Mouse (Mus musculus): Measurements from ENCODE around the gene D030056L22Rik. TPM values are rescaled to one million over a fixed set of nuclear protein-coding genes. Genes with fewer than 3 reads are reported as not detected.

The D030056L22Rik gene
- 32.4 and 36.5 TPM in 2 replicates for polyA plus RNA-seq (2014; fragmentation: Nextera tagmentation; extraction: Ambion mirVana)

DNA sequence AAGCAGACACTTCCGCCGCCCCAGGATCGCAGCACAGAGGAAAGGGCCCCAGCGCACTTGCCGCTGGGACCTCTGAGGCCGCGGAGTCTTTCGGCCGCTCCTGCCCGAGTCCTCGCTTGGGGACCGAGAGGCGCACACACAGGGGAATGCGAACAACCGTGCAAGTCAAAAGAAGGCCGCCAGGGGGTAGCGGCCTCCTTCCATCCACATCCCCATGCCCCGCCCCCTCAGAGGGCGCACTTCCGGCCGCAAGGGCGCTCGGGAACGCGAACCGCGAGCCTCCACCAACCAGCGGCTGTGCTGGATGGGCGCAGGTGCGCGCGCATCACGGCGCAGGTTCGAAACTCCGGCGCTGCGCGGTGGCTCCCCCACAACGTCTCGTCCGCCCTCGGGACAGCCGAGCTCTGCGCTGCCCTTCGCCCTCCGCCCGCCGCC lies at the start of gene D030056L22Rik:
TSS of gene D030056L22Rik (plus strand) at position 328 of the 435 bp plus-strand sequence.
- peak within 1 kb of the TSS; percentile 68 to 98 for H3K4me3 ChIP-seq (ENCODE audit: control insufficient read depth in 1 of 2, insufficient read depth in 1 of 2, low read depth in 1 of 2, low read length in 2 of 2)
- peak within 1 kb of the TSS; percentile 97 to 99 for H3K27ac ChIP-seq (replicated peaks in 1 of 2; ENCODE audit: control insufficient read depth in 1 of 2, insufficient read depth in 1 of 2, low read depth in 2 of 2, low read length in 2 of 2)
- H3K9me3 ChIP-seq (ENCODE audit: control insufficient read depth, low read length), result no peaks in the 10 kb centered on the region
- peaks cover 11 to 21% of the 10 kb centered on the region in 2 experiments for H3K4me1 ChIP-seq (ENCODE audit: control insufficient read depth in 2 of 2, insufficient read depth in 2 of 2, low read length in 2 of 2)
- H3K9ac ChIP-seq (ENCODE audit: low read length), result peak within 1 kb of the TSS; percentile 82
- peak; percentile 99 for ATAC-seq (ENCODE audit: insufficient number of reproducible peaks, insufficient read depth, low FRiP score, low read depth)
- no peaks in the 10 kb centered on the region for H3K27me3 ChIP-seq (ENCODE audit: control insufficient read depth, insufficient read depth, low read length)
- H3K36me3 ChIP-seq (ENCODE audit: control insufficient read depth, insufficient read depth, low read length), result peaks cover 7% of the 10 kb centered on the region; the same call in 1 of the 2 replicates
- peak within 1 kb of the TSS; percentile 85 for H3K4me2 ChIP-seq (ENCODE audit: low read length)
- under 1% methylated on average over 49 of the region's 49 CpGs for WGBS

DNA sequence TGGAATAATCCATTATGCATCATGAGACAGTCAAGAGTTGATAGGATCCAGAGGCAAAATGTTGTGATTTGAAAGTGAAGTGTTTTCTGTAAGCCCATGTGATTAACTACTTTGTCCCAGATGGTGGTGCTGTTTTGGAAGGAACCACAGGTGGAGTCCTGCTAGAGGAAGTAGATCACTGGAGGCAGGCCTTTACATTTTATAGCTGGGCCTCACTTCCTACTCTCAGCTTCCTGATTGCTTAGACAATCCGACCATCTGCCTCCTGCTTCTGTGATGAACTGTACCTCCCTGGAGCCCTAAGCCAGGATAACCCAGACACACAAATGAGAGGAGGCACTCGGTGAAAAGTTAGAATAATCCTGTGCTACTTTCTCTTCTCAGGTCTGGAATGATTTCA lies 49.1 kb upstream of the D030056L22Rik start:
- no peak for ATAC-seq (ENCODE audit: insufficient number of reproducible peaks, insufficient read depth, low FRiP score, low read depth)
- Histone ChIP-seq H3K9ac (ENCODE audit: low read length) (no peak overlapping the region), H3K36me3 (ENCODE audit: control insufficient read depth, insufficient read depth, low read length) (no peaks in the 10 kb centered on the region), H3K4me2 (ENCODE audit: low read length) (no peak overlapping the region), H3K27ac (replicated peaks in 1 of 2; ENCODE audit: control insufficient read depth in 1 of 2, insufficient read depth in 1 of 2, low read depth in 2 of 2, low read length in 2 of 2) (no peak overlapping the region), H3K27me3 (ENCODE audit: control insufficient read depth, insufficient read depth, low read length) (no peaks in the 10 kb centered on the region), H3K9me3 (ENCODE audit: control insufficient read depth, low read length) (no peaks in the 10 kb centered on the region), H3K4me1 (ENCODE audit: control insufficient read depth in 2 of 2, insufficient read depth in 2 of 2, low read length in 2 of 2) (no peaks in the 10 kb centered on the region; a peak in 1 of 4 replicates), H3K4me3 (ENCODE audit: control insufficient read depth in 1 of 2, insufficient read depth in 1 of 2, low read depth in 1 of 2, low read length in 2 of 2) (no peak overlapping the region)
- 75% methylated on average over 2 of the region's 2 CpGs for WGBS

DNA sequence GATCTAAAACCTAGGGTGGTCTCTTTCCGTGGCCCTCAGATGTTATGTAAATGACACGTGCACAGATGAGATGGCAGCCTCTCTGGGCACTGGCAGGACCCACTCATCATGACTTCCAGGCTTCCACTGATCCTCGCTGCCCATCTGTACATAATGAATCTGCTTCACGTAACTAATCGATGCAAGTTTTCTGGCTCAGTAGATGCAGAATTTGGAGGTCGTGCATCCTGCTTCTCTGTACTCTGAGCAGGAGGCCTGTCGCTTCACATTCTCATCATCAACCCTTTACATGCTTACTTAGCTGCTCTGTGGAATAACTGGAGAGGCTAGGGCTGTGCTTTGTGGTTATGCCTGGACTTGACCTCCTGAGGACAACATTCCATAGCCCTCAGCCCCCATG lies 46.0 kb upstream of the D030056L22Rik start:
- Histone ChIP-seq H3K9me3 (ENCODE audit: control insufficient read depth, low read length) (no peaks in the 10 kb centered on the region), H3K4me3 (ENCODE audit: control insufficient read depth in 1 of 2, insufficient read depth in 1 of 2, low read depth in 1 of 2, low read length in 2 of 2) (no peak overlapping the region), H3K36me3 (ENCODE audit: control insufficient read depth, insufficient read depth, low read length) (no peaks in the 10 kb centered on the region), H3K9ac (ENCODE audit: low read length) (no peak overlapping the region), H3K27me3 (ENCODE audit: control insufficient read depth, insufficient read depth, low read length) (no peaks in the 10 kb centered on the region), H3K4me2 (ENCODE audit: low read length) (no peak overlapping the region), H3K27ac (replicated peaks in 1 of 2; ENCODE audit: control insufficient read depth in 1 of 2, insufficient read depth in 1 of 2, low read depth in 2 of 2, low read length in 2 of 2) (no peak overlapping the region), H3K4me1 (ENCODE audit: control insufficient read depth in 2 of 2, insufficient read depth in 2 of 2, low read length in 2 of 2) (peaks cover 0 to 2% of the 10 kb centered on the region in 2 experiments; a peak in 1 of 4 replicates)
- ATAC-seq (ENCODE audit: insufficient number of reproducible peaks, insufficient read depth, low FRiP score, low read depth), result no peak
- WGBS, result 86% methylated on average over 7 of the region's 7 CpGs

DNA sequence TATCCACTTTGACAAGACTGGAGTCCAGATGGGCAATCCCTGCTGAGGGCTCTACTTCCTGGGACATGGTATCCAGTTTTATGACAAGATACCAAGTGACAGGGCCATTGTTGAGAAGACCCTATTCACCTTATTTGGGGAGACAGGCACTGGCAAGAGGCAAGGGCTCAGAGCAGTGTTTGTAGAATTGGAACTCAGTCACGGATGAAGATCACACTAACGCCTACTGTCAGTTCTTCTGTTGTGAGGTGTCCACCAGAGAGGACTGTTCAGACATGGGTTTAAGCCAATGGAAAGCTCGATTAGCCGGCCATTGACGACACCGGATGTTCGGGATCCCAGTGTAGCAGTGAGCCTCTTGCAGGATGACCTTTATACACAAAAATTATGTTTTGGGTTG lies 43.4 kb upstream of the D030056L22Rik start:
- no peak for ATAC-seq (ENCODE audit: insufficient number of reproducible peaks, insufficient read depth, low FRiP score, low read depth)
- Histone ChIP-seq H3K9me3 (ENCODE audit: control insufficient read depth, low read length) (no peaks in the 10 kb centered on the region), H3K4me1 (ENCODE audit: control insufficient read depth in 2 of 2, insufficient read depth in 2 of 2, low read length in 2 of 2) (peaks cover 5 to 19% of the 10 kb centered on the region in 2 experiments), H3K36me3 (ENCODE audit: control insufficient read depth, insufficient read depth, low read length) (no peaks in the 10 kb centered on the region), H3K4me3 (ENCODE audit: control insufficient read depth in 1 of 2, insufficient read depth in 1 of 2, low read depth in 1 of 2, low read length in 2 of 2) (no peak overlapping the region), H3K27me3 (ENCODE audit: control insufficient read depth, insufficient read depth, low read length) (no peaks in the 10 kb centered on the region), H3K4me2 (ENCODE audit: low read length) (no peak overlapping the region), H3K27ac (replicated peaks in 1 of 2; ENCODE audit: control insufficient read depth in 1 of 2, insufficient read depth in 1 of 2, low read depth in 2 of 2, low read length in 2 of 2) (no peak overlapping the region), H3K9ac (ENCODE audit: low read length) (no peak overlapping the region)
- WGBS, result 91% methylated on average over 7 of the region's 7 CpGs

DNA sequence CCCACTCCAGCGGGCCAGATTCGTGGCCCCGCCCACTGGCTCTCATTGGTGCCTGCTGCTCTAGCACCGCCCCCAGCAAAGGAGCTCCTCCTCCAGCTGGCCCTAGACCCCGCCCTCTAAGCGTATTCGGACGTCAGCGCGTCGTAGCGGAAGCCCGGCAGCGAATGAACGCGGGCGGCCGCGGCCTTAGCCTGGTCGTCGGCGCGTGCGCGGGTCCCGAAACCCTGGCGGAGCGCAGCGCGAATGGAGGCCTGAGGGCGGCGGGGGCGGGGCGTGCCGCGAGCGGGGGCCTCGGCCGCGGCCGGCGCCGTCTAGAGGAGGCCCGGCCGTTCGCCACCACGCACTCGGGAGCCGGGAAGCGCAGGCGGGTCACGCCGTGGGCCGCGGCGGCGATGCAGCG lies 42.4 kb upstream of the D030056L22Rik start, which contains the start of gene Carnmt1:
TSS of gene Carnmt1 (plus strand) at position 157 of the 400 bp plus-strand sequence.
- Histone ChIP-seq H3K36me3 (ENCODE audit: control insufficient read depth, insufficient read depth, low read length) (no peaks in the 10 kb centered on the region), H3K4me2 (ENCODE audit: low read length) (peak within 1 kb of the TSS; percentile 84), H3K9ac (ENCODE audit: low read length) (peak within 1 kb of the TSS; percentile 90), H3K9me3 (ENCODE audit: control insufficient read depth, low read length) (no peaks in the 10 kb centered on the region), H3K27ac (replicated peaks in 1 of 2; ENCODE audit: control insufficient read depth in 1 of 2, insufficient read depth in 1 of 2, low read depth in 2 of 2, low read length in 2 of 2) (peak within 1 kb of the TSS; percentile 68 to 88), H3K4me3 (ENCODE audit: control insufficient read depth in 1 of 2, insufficient read depth in 1 of 2, low read depth in 1 of 2, low read length in 2 of 2) (peak within 1 kb of the TSS; percentile 70 to 92), H3K27me3 (ENCODE audit: control insufficient read depth, insufficient read depth, low read length) (no peaks in the 10 kb centered on the region), H3K4me1 (ENCODE audit: control insufficient read depth in 2 of 2, insufficient read depth in 2 of 2, low read length in 2 of 2) (peaks cover 5 to 25% of the 10 kb centered on the region in 2 experiments)
- under 1% methylated on average over 46 of the region's 58 CpGs for WGBS
- peak; percentile 98 for ATAC-seq (ENCODE audit: insufficient number of reproducible peaks, insufficient read depth, low FRiP score, low read depth)

DNA sequence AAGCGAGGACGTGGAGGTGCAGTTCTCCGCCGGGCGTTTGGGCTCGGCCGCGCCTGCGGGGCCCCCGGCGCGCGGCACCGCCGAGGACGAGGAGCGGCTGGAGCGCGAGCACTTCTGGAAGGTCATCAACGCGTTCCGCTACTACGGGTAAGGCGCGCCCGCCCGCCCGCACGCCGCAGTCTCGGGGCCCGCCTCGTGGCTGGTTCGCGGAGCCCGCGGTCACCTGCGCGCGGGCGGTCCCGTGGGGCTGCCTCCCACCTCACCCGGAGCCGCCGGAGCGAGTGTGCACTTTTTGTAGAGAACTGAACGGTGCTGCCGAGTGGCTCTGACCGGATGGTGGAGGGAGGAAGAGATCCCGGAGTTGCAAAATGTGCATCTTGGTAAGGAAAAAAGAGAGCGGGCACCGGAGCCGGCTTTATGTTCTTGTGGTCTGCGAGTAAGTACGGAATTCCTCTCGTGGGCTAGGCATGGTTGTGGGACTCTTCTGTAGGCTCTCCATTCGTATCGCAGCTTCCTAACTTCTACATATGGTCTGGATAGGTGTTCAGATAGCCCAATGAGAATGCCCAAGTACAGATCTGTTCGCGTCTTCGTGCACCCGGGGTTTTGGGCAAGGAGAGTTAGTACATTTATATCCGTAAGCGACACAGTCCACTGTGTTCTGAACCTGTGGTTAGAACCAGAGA lies 41.8 kb upstream of the D030056L22Rik start:
- Histone ChIP-seq H3K4me3 (ENCODE audit: control insufficient read depth in 1 of 2, insufficient read depth in 1 of 2, low read depth in 1 of 2, low read length in 2 of 2) (peak overlapping the region; percentile 70 to 92), H3K4me1 (ENCODE audit: control insufficient read depth in 2 of 2, insufficient read depth in 2 of 2, low read length in 2 of 2) (peaks cover 5 to 25% of the 10 kb centered on the region in 2 experiments), H3K4me2 (ENCODE audit: low read length) (peak overlapping the region; percentile 84), H3K36me3 (ENCODE audit: control insufficient read depth, insufficient read depth, low read length) (no peaks in the 10 kb centered on the region), H3K9ac (ENCODE audit: low read length) (peak overlapping the region; percentile 90), H3K27me3 (ENCODE audit: control insufficient read depth, insufficient read depth, low read length) (no peaks in the 10 kb centered on the region), H3K27ac (replicated peaks in 1 of 2; ENCODE audit: control insufficient read depth in 1 of 2, insufficient read depth in 1 of 2, low read depth in 2 of 2, low read length in 2 of 2) (peak overlapping the region; percentile 68 to 88), H3K9me3 (ENCODE audit: control insufficient read depth, low read length) (no peaks in the 10 kb centered on the region)
- peak; percentile 68 for ATAC-seq (ENCODE audit: insufficient number of reproducible peaks, insufficient read depth, low FRiP score, low read depth)
- WGBS, result under 1% methylated on average over 50 of the region's 64 CpGs

DNA sequence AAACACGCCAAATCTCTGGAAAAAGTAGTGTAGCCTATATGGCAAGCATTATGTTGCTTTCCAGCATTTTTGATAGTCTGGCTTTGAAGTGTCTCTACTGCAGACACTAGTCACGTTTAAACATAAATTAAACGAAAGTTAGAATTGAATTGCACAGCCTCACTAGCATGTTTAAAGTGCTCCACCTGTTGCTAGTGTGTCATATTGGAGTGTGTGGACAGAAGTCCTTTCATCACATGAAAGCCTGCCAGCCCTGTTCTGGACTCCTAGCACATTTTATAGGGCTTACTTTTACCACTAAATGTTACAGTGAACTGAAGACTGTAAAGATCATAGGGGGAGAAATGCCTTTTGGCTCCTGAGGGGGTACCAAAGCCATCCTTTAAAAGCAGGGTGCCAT lies 40.5 kb upstream of the D030056L22Rik start:
- no peaks in the 10 kb centered on the region for H3K36me3 ChIP-seq (ENCODE audit: control insufficient read depth, insufficient read depth, low read length)
- H3K4me2 ChIP-seq (ENCODE audit: low read length), result peak overlapping the region; percentile 84
- no peaks in the 10 kb centered on the region for H3K27me3 ChIP-seq (ENCODE audit: control insufficient read depth, insufficient read depth, low read length)
- 46% methylated on average over 3 of the region's 3 CpGs for WGBS
- no peak for ATAC-seq (ENCODE audit: insufficient number of reproducible peaks, insufficient read depth, low FRiP score, low read depth)
- H3K9ac ChIP-seq (ENCODE audit: low read length), result peak overlapping the region; percentile 90; the same call in 1 of the 2 replicates
- H3K9me3 ChIP-seq (ENCODE audit: control insufficient read depth, low read length), result no peaks in the 10 kb centered on the region
- peak overlapping the region in 1 of 2 experiments; percentile 92; a peak in 2 of 4 replicates for H3K4me3 ChIP-seq (ENCODE audit: control insufficient read depth in 1 of 2, insufficient read depth in 1 of 2, low read depth in 1 of 2, low read length in 2 of 2)
- H3K4me1 ChIP-seq (ENCODE audit: control insufficient read depth in 2 of 2, insufficient read depth in 2 of 2, low read length in 2 of 2), result peaks cover 5 to 25% of the 10 kb centered on the region in 2 experiments
- no peak overlapping the region for H3K27ac ChIP-seq (replicated peaks in 1 of 2; ENCODE audit: control insufficient read depth in 1 of 2, insufficient read depth in 1 of 2, low read depth in 2 of 2, low read length in 2 of 2)
